Mouse (Mus musculus): ENCODE data around the gene Slc18b1.

- no peak for TF ChIP-seq CTCF (IDR thresholded peaks at IDR 0.05; ENCODE audit: control insufficient read depth, insufficient read depth, insufficient read length)
- no peak for TF ChIP-seq MAX (IDR thresholded peaks at IDR 0.05)
- TF ChIP-seq FOSL1 (IDR thresholded peaks at IDR 0.05; ENCODE audit: insufficient read depth, low read length, poor library complexity, severe bottlenecking) = no peak
- no peak for TF ChIP-seq MYOG (IDR thresholded peaks at IDR 0.05; ENCODE audit: control insufficient read depth, extremely low read depth, insufficient read length)
- no peak for TF ChIP-seq MYOD1 (IDR thresholded peaks at IDR 0.05; ENCODE audit: control insufficient read depth, insufficient read length, low read depth)
- TF ChIP-seq USF1 (IDR thresholded peaks at IDR 0.05; ENCODE audit: low read depth) = no peak
Measured at GRCm38 (mm10) chr10:23780539-23781275, 16.1 kb upstream of the Slc18b1 start.

Data from C2C12 (cell line).